Mouse (Mus musculus): Measurements from ENCODE around the gene Fn1. TPM values are rescaled to one million over a fixed set of nuclear protein-coding genes. Genes with fewer than 3 reads are reported as not detected.

The Fn1 gene
- 291 and 303 TPM in 2 replicates for polyA plus RNA-seq (2012; rRNA removed)

DNA sequence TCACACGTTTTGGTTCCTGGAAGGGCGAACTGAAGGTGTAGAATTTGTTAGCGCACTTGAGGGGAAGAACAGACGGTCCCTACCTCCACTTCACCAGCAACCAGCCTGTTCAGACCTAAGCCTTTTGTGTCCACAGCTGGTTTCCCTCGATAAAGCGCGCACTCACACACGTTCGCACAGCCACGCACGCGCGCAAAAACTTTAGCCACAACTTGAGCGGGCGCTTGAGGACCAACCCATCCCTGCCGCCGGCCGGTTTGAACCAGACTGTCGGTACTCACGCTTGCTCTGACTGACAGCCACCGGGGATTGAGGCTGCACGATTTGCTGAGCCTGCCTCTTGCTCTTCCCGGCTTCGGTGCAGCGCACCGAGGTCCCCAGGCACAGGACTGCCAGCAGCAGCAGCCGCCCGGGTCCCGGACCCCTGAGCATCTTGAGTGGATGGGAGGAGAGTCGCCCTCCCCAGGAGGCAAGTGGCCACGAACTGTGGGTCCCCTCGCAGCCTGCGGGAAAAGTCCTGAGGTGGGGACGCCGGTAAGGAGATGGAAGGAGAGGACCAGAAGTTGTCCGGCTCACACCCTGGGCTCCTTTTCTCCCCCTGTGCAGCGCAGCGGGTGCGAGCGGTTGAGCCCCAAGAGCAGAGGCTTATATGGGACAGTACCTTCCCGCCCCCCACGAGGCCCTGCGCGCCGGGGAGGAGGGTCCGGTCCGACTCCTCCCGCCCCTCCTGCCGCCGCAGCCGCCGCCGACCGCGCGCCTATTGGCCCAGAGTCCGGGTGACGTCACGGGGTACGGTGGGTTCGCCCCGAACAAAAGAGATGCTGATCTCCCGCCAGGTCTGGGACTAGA, at the start of gene Fn1:
Gene Fn1, minus strand, starts transcription at position 650 of the 849 bp plus-strand sequence.

DNA sequence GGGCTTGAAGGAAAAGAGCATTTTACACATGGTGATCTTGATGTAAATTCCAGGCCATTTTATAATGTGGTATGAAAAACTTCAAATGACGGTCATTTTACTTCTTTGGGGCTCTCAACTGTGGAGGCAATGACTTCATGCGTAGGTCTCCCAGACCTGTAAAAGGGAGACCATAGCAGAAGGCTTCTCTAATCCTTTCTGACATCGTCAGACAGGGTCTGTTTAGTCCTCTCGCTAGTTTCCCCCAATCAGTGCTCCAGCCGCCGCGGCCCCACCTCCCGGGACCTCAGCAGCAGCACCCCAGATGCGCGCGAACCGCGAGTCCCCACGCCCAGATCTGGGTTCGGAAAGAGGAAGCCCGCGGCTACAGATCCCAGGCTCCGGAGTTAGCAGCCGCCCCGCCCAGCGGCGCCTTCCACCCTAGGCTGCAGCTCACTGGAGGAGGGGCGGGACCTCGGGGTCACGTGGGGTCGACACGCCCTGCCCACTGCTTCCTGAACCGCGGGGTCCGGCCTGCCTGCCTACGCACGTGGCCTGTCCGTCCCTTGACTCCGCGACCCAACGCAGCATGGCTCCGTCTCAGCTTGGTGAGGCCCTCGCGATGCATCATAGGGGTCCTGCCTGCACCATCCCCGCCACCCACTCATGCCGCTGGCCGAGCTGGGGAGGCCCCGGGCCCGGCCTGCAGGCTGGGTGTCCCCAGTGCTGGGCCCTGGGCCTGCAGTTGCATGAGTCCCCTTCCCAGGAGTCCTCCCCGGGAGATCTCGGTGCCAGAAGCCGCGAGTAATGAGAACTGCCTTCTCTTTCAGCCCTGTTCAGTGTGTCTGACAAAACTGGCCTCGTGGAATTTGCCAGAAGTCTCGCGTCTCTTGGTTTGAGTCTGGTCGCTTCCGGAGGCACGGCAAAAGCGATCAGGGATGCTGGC, 96.0 kb downstream of the Fn1 start, which contains the start of gene Atic:
Gene Atic, plus strand, starts transcription at position 463 of the 925 bp plus-strand sequence.

Other genes with a start within 250 kb of the Fn1 start
- not detected in 2 replicates for gene Abca12, start 238.3 kb downstream of the Fn1 start, polyA plus RNA-seq (2012; rRNA removed)
- 37.0 and 47.2 TPM in 2 replicates for gene Atic, start 96.0 kb downstream of the Fn1 start, polyA plus RNA-seq (2012; rRNA removed)

Measured in ovary, adult 2 months (tissue).